Mouse (Mus musculus) spleen, adult 2 months (tissue): ENCODE measurements at regions not wholly inside any gene's neighbourhood (a gene's known extent, or its start where the extent isn't known, plus 50 kb on each side); places are given as distances from the start of the nearest gene placed in this dataset.
"Not testable (repeated sequence)": the region's sequence is repeated elsewhere in the genome, so short reads cannot be mapped to it uniquely, and the experiment has no call there.

ENCODE experiments used
- CTCF ChIP-seq: fragments of 200-500 bp; IDR thresholded peaks from 2 replicates; pipeline ENCODE4 v1.5.1; 2011; ENCODE audit warnings: mild to moderate bottlenecking, inconsistent platforms; ENCODE audit not compliant: insufficient read depth, insufficient read length, insufficient replicate concordance; ENCODE audit errors: extremely low read depth
- POLR2A ChIP-seq: fragments of 200-500 bp; IDR thresholded peaks from 2 replicates; pipeline ENCODE4 v1.6.1; 2011; ENCODE audit warnings: low read depth, low read length, inconsistent platforms

GRCm38 (mm10) chr13:103620958-103621357, 153.4 kb downstream of the Srek1 start:
- not testable (repeated sequence) for TF ChIP-seq CTCF, POLR2A
